Mouse (Mus musculus) stomach, embryonic 15.5 days (tissue): ENCODE measurements around the gene Zmiz1. TPM values are rescaled to one million over a fixed set of nuclear protein-coding genes. Genes with fewer than 3 reads are reported as not detected.

Experiments used
- ATAC-seq: fragments of 200-750 bp; cut with Nextera tagmentation; 2 replicates; pipeline ENCODE4 v1.8.0; 2017; ENCODE audit warnings: low read depth, moderate number of reproducible peaks, moderate TSS enrichment; ENCODE audit not compliant: insufficient read depth, low FRiP score
- H3K27ac ChIP-seq: fragments of 300-500 bp; sonication (generic); 2 replicates; pipeline ENCODE4 v1.5.1; 2015; ENCODE audit warnings: mild to moderate bottlenecking, inconsistent platforms
- H3K27me3 ChIP-seq: fragments of 300-500 bp; sonication (generic); replicated peaks from 2 replicates; pipeline ENCODE4 v1.6.1; 2015; ENCODE audit warnings: inconsistent platforms
- H3K36me3 ChIP-seq: fragments of 300-500 bp; sonication (generic); 2 replicates; pipeline ENCODE4 v1.6.1; 2015; ENCODE audit warnings: inconsistent platforms
- H3K4me1 ChIP-seq: fragments of 300-500 bp; sonication (generic); 2 replicates; pipeline ENCODE4 v1.6.1; 2015; ENCODE audit warnings: inconsistent platforms
- H3K4me2 ChIP-seq: fragments of 300-500 bp; sonication (generic); 2 replicates; pipeline ENCODE4 v1.6.1; 2015; ENCODE audit warnings: mild to moderate bottlenecking, inconsistent platforms
- H3K4me3 ChIP-seq: fragments of 300-500 bp; sonication (generic); replicated peaks from 2 replicates; pipeline ENCODE4 v1.5.1; 2015; ENCODE audit warnings: inconsistent platforms
- H3K9ac ChIP-seq: fragments of 300-500 bp; sonication (generic); 2 replicates; pipeline ENCODE4 v1.6.1; 2015; ENCODE audit warnings: inconsistent platforms
- H3K9me3 ChIP-seq: fragments of 300-500 bp; sonication (generic); 2 replicates; pipeline ENCODE4 v1.6.1; 2016; ENCODE audit warnings: inconsistent platforms
- WGBS: fragments of 180-500 bp; shearing (Covaris S2); methylation state at CpG from one replicate; pipeline ENCODE4 v1.1.7; 2015; 5-methylcytosine and 5-hydroxymethylcytosine counted together
- polyA plus RNA-seq: library from polyadenylated mRNA; unstranded; fragments of >200 nt; fragmentation: Nextera tagmentation; extraction: Ambion mirVana; gene quantifications from 2 replicates; pipeline ENCODE4 v1.2.1, GENCODE M21; 2015

Zmiz1 gene
- polyA plus RNA-seq, 1 experiment from 2014 or later, result 29.0 TPM

DNA sequence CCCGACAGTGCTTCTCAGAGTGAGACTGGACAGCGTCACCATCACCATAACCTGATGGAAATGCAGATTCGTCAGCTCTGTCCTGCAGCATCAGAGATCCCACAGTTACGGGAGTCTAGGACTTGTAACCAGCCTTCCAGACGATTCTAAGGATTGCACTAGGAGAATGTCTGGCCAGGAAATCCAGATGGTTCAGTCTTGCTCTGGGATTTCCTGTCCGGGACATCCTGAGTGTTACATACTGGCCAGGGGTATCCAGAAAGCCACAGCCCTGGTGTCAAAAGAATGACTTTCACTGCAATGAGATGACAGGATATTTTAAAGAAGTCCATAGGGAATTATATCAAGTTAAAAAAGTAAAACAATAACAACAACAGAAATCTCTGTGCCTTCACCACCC lies 165.7 kb downstream of the Zmiz1 start:
- no peaks in the 10 kb centered on the region for H3K36me3 ChIP-seq
- H3K4me2 ChIP-seq, result no peak overlapping the region
- ATAC-seq, result no peak
- H3K4me1 ChIP-seq, result peaks cover 25% of the 10 kb centered on the region
- WGBS, result 73% methylated on average over 6 of the region's 6 CpGs
- no peaks in the 10 kb centered on the region for H3K27me3 ChIP-seq
- H3K4me3 ChIP-seq, result no peak overlapping the region
- no peak overlapping the region for H3K9ac ChIP-seq
- no peak overlapping the region for H3K27ac ChIP-seq
- no peaks in the 10 kb centered on the region for H3K9me3 ChIP-seq

DNA sequence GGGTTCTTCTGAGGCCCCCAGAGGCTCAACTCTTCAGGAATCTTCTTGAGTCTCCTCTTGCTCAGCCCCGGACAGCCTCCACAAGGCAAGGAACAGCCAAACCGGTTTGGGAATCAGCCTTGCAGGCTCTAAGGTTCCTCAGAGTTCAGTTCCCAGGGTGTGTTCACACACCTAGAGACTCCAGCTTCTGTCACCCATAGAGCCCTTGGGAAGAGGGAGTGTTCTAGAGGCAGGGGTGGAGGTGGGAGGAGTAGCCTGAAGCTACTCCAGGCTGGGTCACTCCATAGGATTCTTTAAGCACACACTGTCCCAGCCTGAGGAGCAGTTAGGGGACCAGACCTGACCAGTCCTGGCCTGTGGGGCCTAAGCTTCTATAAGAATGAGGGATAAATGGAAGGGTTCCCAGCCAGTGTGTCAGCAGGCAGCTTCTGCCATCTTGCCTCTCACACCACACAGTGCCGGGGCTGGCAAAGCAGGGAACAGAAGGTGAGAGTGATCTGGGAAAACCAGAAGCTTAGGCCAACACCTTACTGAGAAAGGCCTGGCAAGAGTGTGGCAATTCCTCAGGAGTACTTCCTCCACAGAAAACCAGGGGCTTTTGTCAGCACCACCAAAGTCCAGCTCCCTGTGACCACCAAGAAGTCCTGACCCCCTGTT lies 168.7 kb downstream of the Zmiz1 start:
- no peaks in the 10 kb centered on the region for H3K36me3 ChIP-seq
- no peak overlapping the region for H3K4me3 ChIP-seq
- H3K9me3 ChIP-seq, result no peaks in the 10 kb centered on the region
- 67% methylated on average over 3 of the region's 3 CpGs for WGBS
- peak overlapping the region; percentile 65; the same call in 1 of the 2 replicates for H3K27ac ChIP-seq
- H3K4me1 ChIP-seq, result peaks cover 30% of the 10 kb centered on the region
- peak; percentile 61 for ATAC-seq
- no peak overlapping the region for H3K9ac ChIP-seq
- no peak overlapping the region for H3K4me2 ChIP-seq
- no peaks in the 10 kb centered on the region for H3K27me3 ChIP-seq

DNA sequence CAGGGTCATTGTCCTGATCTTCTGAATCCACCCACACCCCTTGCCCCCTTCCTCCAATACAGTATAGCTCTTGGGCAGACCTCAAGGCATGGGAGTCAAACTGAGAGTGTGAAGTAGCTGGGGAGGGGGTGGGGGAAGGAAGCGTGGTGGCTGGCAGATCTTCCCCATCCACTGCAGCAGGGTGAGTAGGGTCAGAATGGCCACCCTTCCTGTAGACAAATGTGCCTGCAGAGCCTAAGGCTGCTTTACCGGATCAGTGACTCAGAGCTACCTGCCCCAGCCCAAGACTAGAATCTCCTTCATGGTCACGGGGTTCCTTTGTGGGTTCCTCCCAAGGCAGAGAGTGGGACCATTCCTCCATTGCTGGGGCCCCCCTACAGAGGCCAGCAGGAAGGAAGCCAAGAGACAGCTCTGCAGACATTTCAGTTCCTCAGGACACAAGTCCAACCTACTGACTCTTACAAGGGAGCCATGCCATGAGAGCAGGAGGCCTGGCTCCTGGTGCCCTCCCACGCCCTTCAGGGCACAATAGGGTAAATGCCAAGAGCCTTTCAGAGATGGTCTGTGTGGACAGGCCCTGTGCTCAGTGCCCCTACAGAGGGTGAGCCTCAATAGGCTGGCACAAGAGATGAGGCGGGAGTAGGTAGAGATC lies 169.6 kb downstream of the Zmiz1 start:
- Histone ChIP-seq H3K9ac (no peak overlapping the region), H3K27ac (peak overlapping the region; percentile 57; the same call in 1 of the 2 replicates), H3K4me3 (no peak overlapping the region), H3K4me2 (no peak overlapping the region), H3K4me1 (peaks cover 25% of the 10 kb centered on the region), H3K27me3 (no peaks in the 10 kb centered on the region), H3K36me3 (no peaks in the 10 kb centered on the region), H3K9me3 (no peaks in the 10 kb centered on the region)
- 67% methylated on average over 5 of the region's 5 CpGs for whole genome bisulfite sequencing
- no peak for ATAC-seq

DNA sequence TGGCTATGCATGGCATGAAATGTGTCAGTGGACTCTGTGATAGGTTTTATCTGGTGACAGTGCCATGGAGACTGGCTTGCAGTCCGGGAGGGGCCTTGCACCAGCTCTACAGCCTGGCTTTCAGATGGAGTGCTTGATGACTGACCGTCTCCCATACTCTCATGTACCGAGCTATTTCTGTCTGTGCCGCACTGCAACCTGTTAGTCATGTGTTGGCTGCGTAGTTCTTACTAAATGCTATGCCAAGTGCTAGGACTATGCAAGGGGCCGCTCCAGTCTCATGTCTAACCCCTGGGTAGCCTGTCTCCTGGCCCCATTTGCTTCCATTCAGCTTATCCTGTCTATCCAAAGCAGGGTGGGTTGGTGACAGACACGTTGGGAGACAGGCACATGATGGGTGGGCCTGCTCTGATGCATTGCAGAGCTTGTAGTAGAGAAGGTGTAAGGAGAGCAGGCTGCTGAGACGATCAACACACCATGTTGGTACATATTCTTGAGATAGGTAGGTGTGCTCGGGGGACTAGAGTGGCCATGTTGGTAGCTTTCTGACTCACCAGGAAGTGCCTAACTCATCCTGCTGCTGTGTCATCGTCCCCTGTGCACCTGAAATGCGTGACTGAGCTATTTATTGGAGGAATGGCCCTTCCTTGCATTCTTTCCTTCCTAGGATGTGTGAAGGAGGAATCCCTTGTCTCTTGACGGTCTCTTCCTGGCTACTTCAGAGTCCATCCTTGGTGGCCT lies 171.1 kb downstream of the Zmiz1 start:
- no peak overlapping the region for H3K4me2 ChIP-seq
- H3K27ac ChIP-seq, result peak overlapping the region; percentile 41
- H3K4me3 ChIP-seq, result no peak overlapping the region
- 84% methylated on average over 12 of the region's 12 CpGs for WGBS
- no peak for ATAC-seq
- no peaks in the 10 kb centered on the region for H3K27me3 ChIP-seq
- H3K4me1 ChIP-seq, result peaks cover 25% of the 10 kb centered on the region
- H3K36me3 ChIP-seq, result no peaks in the 10 kb centered on the region
- H3K9ac ChIP-seq, result no peak overlapping the region
- H3K9me3 ChIP-seq, result no peaks in the 10 kb centered on the region

DNA sequence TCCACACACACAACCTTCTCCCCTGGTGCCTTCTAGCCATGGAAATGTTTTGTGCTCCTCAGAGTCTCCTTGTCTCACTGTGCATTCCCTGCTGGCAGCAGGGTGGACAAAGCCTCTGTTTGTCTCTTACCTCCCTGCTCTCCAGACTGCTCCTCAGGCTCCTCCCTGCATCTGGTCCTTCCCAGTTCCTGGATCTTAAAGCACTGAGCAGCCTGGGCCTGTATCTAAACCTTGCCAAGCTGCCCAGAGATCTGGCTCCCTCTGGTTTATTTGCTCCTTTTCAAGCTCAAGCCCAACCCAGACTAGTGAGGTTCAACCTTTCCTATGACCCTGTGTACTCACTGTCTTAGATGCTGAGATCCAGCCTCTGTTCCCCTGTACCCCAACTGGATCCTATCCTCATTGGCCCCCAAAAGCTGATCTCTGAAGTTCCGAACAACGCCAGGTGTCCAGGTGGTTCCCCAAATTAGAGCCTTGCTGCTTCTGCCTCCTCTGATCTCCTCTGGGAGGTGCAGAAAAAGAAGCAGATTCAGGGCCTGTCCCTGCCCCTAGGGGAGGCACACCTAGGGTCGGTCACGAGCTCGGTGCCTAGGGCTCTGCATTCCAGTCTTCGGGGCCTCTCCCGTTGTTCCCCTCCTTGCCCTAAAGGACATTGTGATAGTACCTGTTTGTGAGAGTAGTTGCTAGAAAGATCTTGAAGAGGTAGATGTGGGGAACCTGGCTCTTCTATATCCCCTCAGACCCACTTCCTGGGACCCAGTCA lies 171.8 kb downstream of the Zmiz1 start:
- H3K4me3 ChIP-seq, result no peak overlapping the region
- ATAC-seq, result no peak
- H3K27ac ChIP-seq, result peak overlapping the region; percentile 41
- 90% methylated on average over 7 of the region's 7 CpGs for WGBS
- H3K9ac ChIP-seq, result no peak overlapping the region
- no peaks in the 10 kb centered on the region for H3K27me3 ChIP-seq
- H3K4me2 ChIP-seq, result no peak overlapping the region
- H3K36me3 ChIP-seq, result no peaks in the 10 kb centered on the region
- peaks cover 25% of the 10 kb centered on the region for H3K4me1 ChIP-seq
- no peaks in the 10 kb centered on the region for H3K9me3 ChIP-seq

DNA sequence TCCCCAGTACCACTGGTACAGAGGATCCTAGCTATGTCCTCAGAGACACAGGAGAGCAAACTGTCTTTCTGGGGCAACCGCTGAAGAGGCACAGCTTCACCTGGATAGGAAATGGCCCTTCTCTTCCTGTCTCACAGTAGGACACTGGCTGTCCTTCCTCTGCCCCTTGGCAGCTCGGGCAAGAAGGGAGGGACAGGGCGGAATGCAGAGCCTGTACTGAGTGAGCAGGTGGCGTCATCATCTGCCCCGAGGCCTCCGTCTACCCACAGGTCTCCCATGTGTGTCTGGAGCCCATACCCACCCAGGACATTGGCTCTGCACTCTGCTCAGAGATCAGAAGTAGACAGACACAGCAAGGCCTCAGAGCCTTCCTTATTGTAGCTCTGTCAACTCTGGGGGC lies 172.5 kb downstream of the Zmiz1 start:
- ATAC-seq, result no peak
- WGBS, result 87% methylated on average over 6 of the region's 6 CpGs
- Histone ChIP-seq H3K27me3 (no peaks in the 10 kb centered on the region), H3K36me3 (peaks cover 5% of the 10 kb centered on the region), H3K4me2 (no peak overlapping the region), H3K4me3 (no peak overlapping the region), H3K9ac (no peak overlapping the region), H3K9me3 (no peaks in the 10 kb centered on the region), H3K27ac (no peak overlapping the region), H3K4me1 (peaks cover 21% of the 10 kb centered on the region)

DNA sequence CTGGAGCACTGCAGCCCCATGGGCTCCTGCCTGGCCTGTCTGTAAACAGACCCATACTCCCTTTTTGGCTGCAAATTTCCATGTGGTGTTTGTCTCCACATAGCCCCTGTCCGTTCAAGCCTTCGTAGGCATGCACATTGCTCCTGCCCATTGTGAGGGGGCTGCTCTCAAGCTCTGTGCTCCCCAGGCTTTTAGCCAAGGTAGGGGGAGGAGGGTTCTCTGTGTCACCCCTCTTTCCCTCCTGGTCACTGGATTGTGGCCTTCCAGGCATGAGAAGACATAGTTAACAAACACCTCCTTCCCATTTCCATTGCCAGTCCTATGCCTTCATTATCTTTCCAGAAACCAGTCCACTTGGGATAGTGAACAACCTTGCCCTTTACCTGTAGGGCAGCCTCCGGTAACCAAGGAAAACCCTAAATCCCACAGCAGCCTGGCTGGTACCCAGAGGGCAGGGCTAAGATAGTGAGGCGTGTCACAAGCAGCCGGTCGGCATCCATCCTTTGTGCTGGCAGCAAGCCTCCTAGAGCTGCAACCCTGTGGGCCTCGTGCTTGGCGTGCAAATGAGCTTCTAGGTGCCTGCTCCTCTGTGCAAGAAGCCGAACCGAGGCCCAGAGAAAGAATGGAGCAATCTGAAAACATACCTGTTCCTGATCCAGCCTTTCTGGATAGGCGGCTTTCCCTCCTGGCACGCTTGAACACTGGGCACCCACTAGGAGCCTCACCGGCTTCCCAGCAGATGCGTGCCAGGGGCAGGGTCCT lies 174.7 kb downstream of the Zmiz1 start:
- Histone ChIP-seq H3K27me3 (no peaks in the 10 kb centered on the region), H3K9me3 (no peaks in the 10 kb centered on the region), H3K4me2 (no peak overlapping the region), H3K4me3 (no peak overlapping the region), H3K27ac (0 out of 2 replicates have a peak overlapping the region, but pooled peaks have one; percentile 35), H3K4me1 (peaks cover 21% of the 10 kb centered on the region), H3K36me3 (peaks cover 16% of the 10 kb centered on the region), H3K9ac (no peak overlapping the region)
- 70% methylated on average over 14 of the region's 14 CpGs for WGBS
- ATAC-seq, result no peak

DNA sequence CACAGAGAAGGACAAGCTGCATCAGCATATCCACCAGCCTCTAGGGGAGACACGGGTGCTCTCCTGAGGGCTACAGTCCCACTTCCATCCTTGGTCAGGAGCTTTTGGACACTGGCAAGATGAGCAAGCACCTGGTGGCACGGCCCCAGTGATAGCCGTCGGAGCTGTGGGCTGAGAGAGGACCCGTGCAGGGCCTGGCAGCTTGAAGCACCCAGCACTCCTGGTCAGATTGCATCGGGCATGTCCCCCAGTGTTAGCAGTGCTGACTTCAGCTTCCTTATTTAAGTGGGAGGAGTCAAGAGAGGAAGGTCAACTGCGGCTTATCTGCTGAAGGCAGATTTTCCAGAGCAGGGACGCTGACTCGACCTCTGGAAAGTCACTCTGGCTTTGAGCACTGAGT lies 175.3 kb downstream of the Zmiz1 start:
- ATAC-seq, result no peak
- no peak overlapping the region for H3K9ac ChIP-seq
- 0 out of 2 replicates have a peak overlapping the region, but pooled peaks have one; percentile 35 for H3K27ac ChIP-seq
- 49% methylated on average over 9 of the region's 9 CpGs for WGBS
- H3K9me3 ChIP-seq, result no peaks in the 10 kb centered on the region
- no peak overlapping the region for H3K4me3 ChIP-seq
- no peaks in the 10 kb centered on the region for H3K27me3 ChIP-seq
- peaks cover 16% of the 10 kb centered on the region for H3K36me3 ChIP-seq
- no peak overlapping the region for H3K4me2 ChIP-seq
- peaks cover 20% of the 10 kb centered on the region for H3K4me1 ChIP-seq

DNA sequence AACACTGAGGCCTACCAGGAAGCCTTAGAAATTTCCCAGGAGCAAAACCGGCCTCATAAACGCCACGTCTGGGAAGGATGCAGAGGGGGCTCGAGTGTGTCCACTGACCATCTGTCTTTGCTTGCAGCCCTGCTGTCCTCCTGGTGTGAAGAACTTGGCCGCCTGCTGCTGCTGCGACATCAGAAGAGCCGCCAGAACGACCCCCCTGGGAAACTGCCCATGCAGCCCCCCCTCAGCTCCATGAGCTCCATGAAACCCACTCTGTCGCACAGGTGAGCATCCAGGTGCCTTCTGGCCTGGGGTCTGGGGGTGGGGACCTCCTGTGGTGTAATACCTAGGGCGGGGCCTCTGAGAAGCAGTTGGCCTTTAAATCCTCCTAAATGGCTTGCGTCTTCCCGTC lies 176.8 kb downstream of the Zmiz1 start:
- 73% methylated on average over 12 of the region's 12 CpGs for WGBS
- no peak overlapping the region for H3K27ac ChIP-seq
- no peak overlapping the region for H3K4me2 ChIP-seq

DNA sequence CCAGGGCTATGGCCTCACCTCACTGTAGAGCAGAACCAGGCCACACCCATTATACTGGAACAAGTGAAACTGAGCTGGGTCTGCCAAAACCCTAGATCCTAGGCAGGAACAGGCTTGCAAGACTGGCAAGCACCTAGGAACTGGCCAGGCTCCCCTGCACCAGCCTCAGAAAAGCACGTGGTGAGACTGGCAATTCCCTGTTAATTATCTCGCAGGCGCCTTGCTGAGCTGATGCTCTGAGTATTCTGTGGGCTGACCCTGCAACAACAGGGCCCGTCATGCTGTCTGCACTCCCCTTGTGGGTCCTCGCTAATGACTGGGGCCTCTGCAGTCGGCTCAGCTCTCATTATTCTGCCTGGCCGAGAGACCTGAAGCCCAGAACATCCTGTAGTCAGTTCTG lies 177.3 kb downstream of the Zmiz1 start:
- no peak for ATAC-seq

More for the DNA sequence above, 176.8 kb downstream of the Zmiz1 start:
- Histone ChIP-seq H3K4me1 (peaks cover 8% of the 10 kb centered on the region; the same call in 1 of the 2 replicates), H3K9ac (no peak overlapping the region), H3K9me3 (no peaks in the 10 kb centered on the region), H3K4me3 (no peak overlapping the region), H3K36me3 (peaks cover 16% of the 10 kb centered on the region), H3K27me3 (no peaks in the 10 kb centered on the region)
- no peak for ATAC-seq

DNA sequence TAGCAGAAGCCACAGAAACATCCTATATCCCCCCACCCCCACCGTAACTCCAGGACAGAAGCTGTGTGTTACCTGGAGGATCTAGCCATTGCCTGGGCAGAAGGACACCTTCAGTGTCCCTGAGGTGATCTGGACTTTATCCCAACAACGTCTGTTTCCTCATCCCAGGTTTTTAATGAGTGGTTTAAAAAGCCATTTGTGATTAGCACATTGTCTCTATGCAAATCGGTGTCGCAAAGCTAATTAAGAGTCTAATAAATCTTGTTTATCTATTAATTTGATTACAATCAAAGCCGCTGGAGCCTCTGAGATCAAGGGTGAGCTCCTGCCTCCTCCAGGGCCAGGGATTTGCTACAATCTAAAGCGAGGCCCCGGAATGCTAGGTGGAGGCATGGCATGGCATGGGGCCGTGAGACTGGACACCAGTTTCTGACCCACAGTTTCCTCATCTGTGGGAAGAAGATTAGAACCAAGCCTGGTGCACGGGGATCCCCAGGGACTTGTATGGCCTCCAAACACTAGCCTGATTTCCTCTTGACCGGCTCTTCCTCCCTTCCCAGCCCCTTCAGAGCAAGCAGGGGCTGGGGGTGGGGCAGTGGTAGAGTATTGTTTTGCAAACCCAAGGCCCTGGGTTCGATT lies 180.3 kb downstream of the Zmiz1 start:
- 75% methylated on average over 11 of the region's 11 CpGs for WGBS
- ATAC-seq, result no peak
- no peaks in the 10 kb centered on the region; the same call in 1 of the 2 replicates for H3K4me1 ChIP-seq
- H3K4me3 ChIP-seq, result no peak overlapping the region
- no peak overlapping the region for H3K4me2 ChIP-seq
- no peak overlapping the region for H3K9ac ChIP-seq
- no peaks in the 10 kb centered on the region for H3K27me3 ChIP-seq
- H3K36me3 ChIP-seq, result peaks cover 36% of the 10 kb centered on the region
- H3K9me3 ChIP-seq, result no peaks in the 10 kb centered on the region
- H3K27ac ChIP-seq, result no peak overlapping the region

More for the DNA sequence above, 177.3 kb downstream of the Zmiz1 start:
- Histone ChIP-seq H3K27ac (no peak overlapping the region), H3K27me3 (no peaks in the 10 kb centered on the region), H3K4me2 (no peak overlapping the region), H3K9me3 (no peaks in the 10 kb centered on the region), H3K36me3 (peaks cover 16% of the 10 kb centered on the region), H3K4me3 (no peak overlapping the region), H3K9ac (no peak overlapping the region), H3K4me1 (peaks cover 8% of the 10 kb centered on the region; the same call in 1 of the 2 replicates)
- 57% methylated on average over 7 of the region's 7 CpGs for WGBS
